Mouse (Mus musculus) myocyte (in vitro differentiated cells): Measurements from ENCODE around the gene Tuba1c.

ENCODE experiments used
- MAX ChIP-seq: IDR thresholded peaks from one replicate; pipeline ENCODE4 v1.6.1; 2011; ENCODE audit warnings: low read depth, mild to moderate bottlenecking, control low read depth
- MYOD1 ChIP-seq, 3 experiments: IDR thresholded peaks; one replicate each; pipeline ENCODE4 v1.6.1; 2011; ENCODE audit warnings: control low read depth in 2 of 3, low read depth in 2 of 3, mild to moderate bottlenecking in 2 of 3, moderate library complexity in 1 of 3; ENCODE audit not compliant: insufficient read length in 2 of 3, control insufficient read depth in 1 of 3
- MYOG ChIP-seq, 3 experiments: IDR thresholded peaks; one replicate each; pipeline ENCODE4 v1.6.1; 2011; ENCODE audit warnings: control low read depth in 2 of 3, low read depth in 2 of 3, mild to moderate bottlenecking in 2 of 3; ENCODE audit not compliant: insufficient read length in 2 of 3, control insufficient read depth in 1 of 3, insufficient read depth in 1 of 3
- POLR2A ChIP-seq: IDR thresholded peaks from one replicate; pipeline ENCODE4 v1.6.1; 2011; ENCODE audit warnings: low read depth, mild to moderate bottlenecking, control low read depth, moderate library complexity; ENCODE audit not compliant: insufficient read length
- POLR2AphosphoS2 ChIP-seq: IDR thresholded peaks from one replicate; pipeline ENCODE4 v1.6.1; 2011; ENCODE audit warnings: low read depth, control low read depth; ENCODE audit not compliant: insufficient read length
- REST ChIP-seq: IDR thresholded peaks from one replicate; pipeline ENCODE4 v1.6.1; 2011; ENCODE audit warnings: mild to moderate bottlenecking, control low read depth, moderate library complexity; ENCODE audit not compliant: insufficient read depth, insufficient read length
- SRF ChIP-seq: IDR thresholded peaks from one replicate; pipeline ENCODE4 v1.6.1; 2011; ENCODE audit warnings: low read depth; ENCODE audit not compliant: control insufficient read depth, insufficient read length
- TCF12 ChIP-seq: IDR thresholded peaks from one replicate; pipeline ENCODE4 v1.6.1; 2011; ENCODE audit warnings: mild to moderate bottlenecking, control low read depth; ENCODE audit not compliant: poor library complexity, insufficient read depth, severe bottlenecking
- TCF3 ChIP-seq: IDR thresholded peaks from one replicate; pipeline ENCODE4 v1.6.1; 2011; ENCODE audit warnings: low read depth, control low read depth; ENCODE audit not compliant: insufficient read length
- USF1 ChIP-seq: IDR thresholded peaks from one replicate; pipeline ENCODE4 v1.6.1; 2011; ENCODE audit warnings: low read depth, mild to moderate bottlenecking, control low read depth, moderate library complexity

DNA sequence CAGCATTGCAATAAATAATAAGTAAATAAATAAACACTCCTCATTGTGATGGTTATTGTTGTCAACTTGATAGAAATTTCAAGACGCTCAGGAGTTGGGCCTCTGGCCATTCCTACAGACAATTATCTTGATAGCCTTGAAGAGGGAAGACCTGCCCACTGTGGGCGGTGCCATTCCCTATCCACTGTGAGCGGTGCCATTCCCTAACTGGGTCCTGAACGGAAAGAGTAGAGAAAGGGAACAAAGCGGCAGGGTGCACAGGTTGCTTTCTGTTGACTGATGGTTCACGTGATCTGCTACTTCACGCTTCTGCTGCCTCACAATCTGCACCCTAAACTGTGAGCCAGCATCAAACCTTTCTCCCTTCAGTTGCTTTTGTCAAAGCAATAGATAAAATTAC, 8.4 kb upstream of the Tuba1c start:
- TF ChIP-seq POLR2A (no peak), MAX (no peak), TCF3 (no peak), SRF (no peak), REST (no peak), USF1 (no peak), TCF12 (no peak), POLR2AphosphoS2 (no peak), MYOG (IDR thresholded peaks at IDR 0.05; ENCODE audit: control insufficient read depth in 1 of 3, insufficient read depth in 1 of 3, insufficient read length in 2 of 3, low read depth in 2 of 3) (no peak), MYOD1 (IDR thresholded peaks at IDR 0.05; ENCODE audit: control insufficient read depth in 1 of 3, insufficient read length in 2 of 3, low read depth in 2 of 3) (no peak)
